Mouse (Mus musculus): Measurements from ENCODE around the gene Thada. TPM values are rescaled to one million over a fixed set of nuclear protein-coding genes. Genes with fewer than 3 reads are reported as not detected.

Gene Thada
- polyA plus RNA-seq, 1 experiment from 2014 or later: 12.5 TPM

- Histone ChIP-seq H3K9me3 (replicated peaks) (no peaks in the 10 kb centered on the region), H3K4me1 (peaks cover 28% of the 10 kb centered on the region), H3K4me3 (no peak overlapping the region), H3K27ac (no peak overlapping the region), H3K36me3 (peaks cover 28% of the 10 kb centered on the region), H3K27me3 (ENCODE audit: low read depth, poor library complexity, severe bottlenecking) (no peaks in the 10 kb centered on the region)
- no peak for DNase-seq (ENCODE audit: low spot score)
- WGBS: 89% methylated on average over 1 of the region's 1 CpGs
Observed at GRCm38 (mm10) chr17:84361006-84361405, 105.0 kb downstream of the Thada start.

- H3K27ac ChIP-seq: no peak overlapping the region
- no peak overlapping the region for H3K4me3 ChIP-seq
- WGBS: 54% methylated on average over 7 of the region's 7 CpGs
- peaks cover 16% of the 10 kb centered on the region for H3K4me1 ChIP-seq
- DNase-seq (ENCODE audit: low spot score): no peak
- no peaks in the 10 kb centered on the region for H3K27me3 ChIP-seq (ENCODE audit: low read depth, poor library complexity, severe bottlenecking)
- H3K36me3 ChIP-seq: peaks cover 29% of the 10 kb centered on the region
- H3K9me3 ChIP-seq (replicated peaks): no peaks in the 10 kb centered on the region
Observed at GRCm38 (mm10) chr17:84359810-84360209, 106.2 kb downstream of the Thada start.

GRCm38 (mm10) chr17:84358951-84359644 lies 106.9 kb downstream of the Thada start:
- Histone ChIP-seq H3K27me3 (ENCODE audit: low read depth, poor library complexity, severe bottlenecking) (no peaks in the 10 kb centered on the region), H3K9me3 (replicated peaks) (no peaks in the 10 kb centered on the region), H3K4me3 (no peak overlapping the region), H3K36me3 (peaks cover 33% of the 10 kb centered on the region), H3K27ac (no peak overlapping the region), H3K4me1 (peaks cover 9% of the 10 kb centered on the region)
- 86% methylated on average over 10 of the region's 10 CpGs for WGBS
- no peak for DNase-seq (ENCODE audit: low spot score)

- no peaks in the 10 kb centered on the region for H3K27me3 ChIP-seq (ENCODE audit: low read depth, poor library complexity, severe bottlenecking)
- no peak for DNase-seq (ENCODE audit: low spot score)
- H3K27ac ChIP-seq: no peak overlapping the region
- 95% methylated on average over 8 of the region's 8 CpGs for WGBS
- H3K4me3 ChIP-seq: no peak overlapping the region
- H3K9me3 ChIP-seq (replicated peaks): no peaks in the 10 kb centered on the region
- peaks cover 3% of the 10 kb centered on the region; the same call in 1 of the 2 replicates for H3K4me1 ChIP-seq
- peaks cover 38% of the 10 kb centered on the region for H3K36me3 ChIP-seq
Observed at GRCm38 (mm10) chr17:84357776-84358175, 108.2 kb downstream of the Thada start.

GRCm38 (mm10) chr17:84356056-84356887 lies 109.7 kb downstream of the Thada start:
- peaks cover 29% of the 10 kb centered on the region for H3K36me3 ChIP-seq
- no peaks in the 10 kb centered on the region for H3K27me3 ChIP-seq (ENCODE audit: low read depth, poor library complexity, severe bottlenecking)
- H3K27ac ChIP-seq: 0 out of 2 replicates have a peak overlapping the region, but pooled peaks have one; percentile 36
- DNase-seq (ENCODE audit: low spot score): no peak
- WGBS: 76% methylated on average over 8 of the region's 8 CpGs
- H3K4me1 ChIP-seq: peaks cover 3% of the 10 kb centered on the region; the same call in 1 of the 2 replicates
- H3K4me3 ChIP-seq: no peak overlapping the region
- no peaks in the 10 kb centered on the region for H3K9me3 ChIP-seq (replicated peaks)

GRCm38 (mm10) chr17:84355006-84355405 lies 111.0 kb downstream of the Thada start:
- WGBS: 91% methylated on average over 3 of the region's 3 CpGs

GRCm38 (mm10) chr17:84353902-84354311 lies 112.1 kb downstream of the Thada start:
- no peak for DNase-seq (ENCODE audit: low spot score)
- Histone ChIP-seq H3K27me3 (ENCODE audit: low read depth, poor library complexity, severe bottlenecking) (no peaks in the 10 kb centered on the region), H3K4me3 (no peak overlapping the region), H3K4me1 (peaks cover 3% of the 10 kb centered on the region; the same call in 1 of the 2 replicates), H3K9me3 (replicated peaks) (no peaks in the 10 kb centered on the region), H3K27ac (no peak overlapping the region), H3K36me3 (peaks cover 25% of the 10 kb centered on the region)
- 97% methylated on average over 5 of the region's 5 CpGs for WGBS

More at GRCm38 (mm10) chr17:84355006-84355405, 111.0 kb downstream of the Thada start:
- H3K36me3 ChIP-seq: peaks cover 27% of the 10 kb centered on the region
- no peaks in the 10 kb centered on the region for H3K9me3 ChIP-seq (replicated peaks)
- no peak overlapping the region for H3K4me3 ChIP-seq
- H3K27me3 ChIP-seq (ENCODE audit: low read depth, poor library complexity, severe bottlenecking): no peaks in the 10 kb centered on the region
- H3K4me1 ChIP-seq: peaks cover 3% of the 10 kb centered on the region; the same call in 1 of the 2 replicates
- no peak overlapping the region for H3K27ac ChIP-seq
- DNase-seq (ENCODE audit: low spot score): no peak

GRCm38 (mm10) chr17:84353224-84353901 lies 112.6 kb downstream of the Thada start:
- WGBS: 95% methylated on average over 3 of the region's 3 CpGs

GRCm38 (mm10) chr17:84352790-84353154 lies 113.2 kb downstream of the Thada start:
- Histone ChIP-seq H3K9me3 (replicated peaks) (no peaks in the 10 kb centered on the region), H3K27me3 (ENCODE audit: low read depth, poor library complexity, severe bottlenecking) (no peaks in the 10 kb centered on the region), H3K36me3 (peaks cover 27% of the 10 kb centered on the region), H3K4me1 (peaks cover 3% of the 10 kb centered on the region; the same call in 1 of the 2 replicates), H3K4me3 (no peak overlapping the region), H3K27ac (no peak overlapping the region)
- DNase-seq (ENCODE audit: low spot score): no peak
- 87% methylated on average over 3 of the region's 3 CpGs for WGBS

More at GRCm38 (mm10) chr17:84353224-84353901, 112.6 kb downstream of the Thada start:
- peaks cover 3% of the 10 kb centered on the region; the same call in 1 of the 2 replicates for H3K4me1 ChIP-seq
- H3K27me3 ChIP-seq (ENCODE audit: low read depth, poor library complexity, severe bottlenecking): no peaks in the 10 kb centered on the region
- no peaks in the 10 kb centered on the region for H3K9me3 ChIP-seq (replicated peaks)
- H3K36me3 ChIP-seq: peaks cover 24% of the 10 kb centered on the region
- no peak overlapping the region for H3K27ac ChIP-seq
- no peak for DNase-seq (ENCODE audit: low spot score)
- H3K4me3 ChIP-seq: no peak overlapping the region

- peaks cover 3% of the 10 kb centered on the region; the same call in 1 of the 2 replicates for H3K4me1 ChIP-seq
- H3K9me3 ChIP-seq (replicated peaks): no peaks in the 10 kb centered on the region
- H3K27ac ChIP-seq: no peak overlapping the region
- 80% methylated on average over 9 of the region's 9 CpGs for WGBS
- no peak overlapping the region for H3K4me3 ChIP-seq
- peaks cover 26% of the 10 kb centered on the region for H3K36me3 ChIP-seq
- no peaks in the 10 kb centered on the region for H3K27me3 ChIP-seq (ENCODE audit: low read depth, poor library complexity, severe bottlenecking)
- DNase-seq (ENCODE audit: low spot score): no peak
Observed at GRCm38 (mm10) chr17:84351912-84352789, 113.9 kb downstream of the Thada start.

GRCm38 (mm10) chr17:84351276-84351675 lies 114.7 kb downstream of the Thada start:
- Histone ChIP-seq H3K27me3 (ENCODE audit: low read depth, poor library complexity, severe bottlenecking) (no peaks in the 10 kb centered on the region), H3K4me3 (no peak overlapping the region), H3K4me1 (peaks cover 3% of the 10 kb centered on the region; the same call in 1 of the 2 replicates), H3K9me3 (replicated peaks) (no peaks in the 10 kb centered on the region), H3K36me3 (peaks cover 34% of the 10 kb centered on the region), H3K27ac (no peak overlapping the region)
- WGBS: 75% methylated on average over 3 of the region's 3 CpGs
- DNase-seq (ENCODE audit: low spot score): no peak

GRCm38 (mm10) chr17:84348865-84349264 lies 117.1 kb downstream of the Thada start:
- 96% methylated on average over 3 of the region's 3 CpGs for WGBS

More at GRCm38 (mm10) chr17:84348865-84349264, 117.1 kb downstream of the Thada start:
- Histone ChIP-seq H3K27me3 (ENCODE audit: low read depth, poor library complexity, severe bottlenecking) (no peaks in the 10 kb centered on the region), H3K9me3 (replicated peaks) (no peaks in the 10 kb centered on the region), H3K36me3 (peaks cover 43% of the 10 kb centered on the region), H3K4me3 (no peak overlapping the region), H3K4me1 (peaks cover 3% of the 10 kb centered on the region; the same call in 1 of the 2 replicates), H3K27ac (no peak overlapping the region)
- DNase-seq (ENCODE audit: low spot score): no peak
